Mouse (Mus musculus): ENCODE measurements around the gene Tfap2a.
A peak's percentile ranks its signal among the peaks of the same experiment; 100 is the strongest.

Gene Tfap2a

DNA sequence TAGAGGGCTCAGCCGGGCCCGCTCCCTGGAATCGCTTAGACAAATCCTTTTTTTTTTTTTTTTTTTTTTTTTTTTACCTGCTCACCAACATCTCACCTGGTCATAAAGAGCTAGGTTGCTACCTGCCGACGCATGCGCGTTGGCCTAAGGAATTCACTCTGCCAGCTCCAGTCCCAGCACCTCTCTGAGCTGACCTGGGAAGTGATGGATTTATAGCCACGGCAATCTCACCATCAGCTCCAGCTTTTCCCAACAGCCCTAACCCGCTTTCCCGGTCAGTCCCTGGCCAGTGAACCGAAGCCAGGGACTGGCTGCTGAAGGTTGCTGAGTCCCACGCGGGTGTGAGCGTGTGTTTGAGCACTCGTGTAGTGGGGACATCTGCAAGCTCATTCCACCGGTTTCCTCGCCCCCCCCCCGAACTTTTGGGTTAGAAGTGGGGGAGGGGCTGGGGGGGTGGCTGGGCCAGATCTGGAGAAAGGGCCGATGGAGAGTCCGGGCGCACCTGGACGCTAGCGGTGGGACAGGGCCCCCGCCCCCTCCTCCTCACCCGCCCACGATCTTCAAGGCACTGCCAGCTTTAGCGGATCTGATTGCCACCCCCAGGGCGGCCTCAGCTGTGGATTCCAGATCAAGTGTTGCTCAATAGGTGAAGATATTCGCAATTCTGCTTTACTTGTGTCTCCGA, at the start of gene Tfap2a:
Gene Tfap2a, minus strand, starts transcription at position 181 of the 685 bp plus-strand sequence.
- no peak for DNase-seq

- DNase-seq: no peak
These were observed 46.1 kb upstream of the Tfap2a start for GRCm38 (mm10) chr13:40784202-40784771.

DNA sequence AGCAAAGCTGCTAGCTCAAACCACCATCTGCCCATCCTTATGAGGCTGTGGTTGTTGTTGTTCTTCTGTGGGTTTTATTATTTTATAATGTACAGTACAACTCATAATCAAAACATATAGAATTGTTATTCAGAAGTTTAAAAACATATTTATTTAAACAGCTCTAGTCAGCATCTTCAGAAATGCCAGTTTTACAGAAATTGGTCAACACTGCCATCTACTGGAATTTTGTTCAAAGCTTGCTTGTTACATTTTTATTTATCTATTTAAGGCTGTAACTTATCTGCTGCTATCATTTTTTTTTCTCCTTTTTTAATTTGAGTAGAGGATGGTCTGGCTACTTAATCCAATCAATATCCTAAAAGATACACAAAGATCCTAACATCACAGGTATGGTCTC, 19.8 kb upstream of the Tfap2a start:
- DNase-seq: no peak

DNA sequence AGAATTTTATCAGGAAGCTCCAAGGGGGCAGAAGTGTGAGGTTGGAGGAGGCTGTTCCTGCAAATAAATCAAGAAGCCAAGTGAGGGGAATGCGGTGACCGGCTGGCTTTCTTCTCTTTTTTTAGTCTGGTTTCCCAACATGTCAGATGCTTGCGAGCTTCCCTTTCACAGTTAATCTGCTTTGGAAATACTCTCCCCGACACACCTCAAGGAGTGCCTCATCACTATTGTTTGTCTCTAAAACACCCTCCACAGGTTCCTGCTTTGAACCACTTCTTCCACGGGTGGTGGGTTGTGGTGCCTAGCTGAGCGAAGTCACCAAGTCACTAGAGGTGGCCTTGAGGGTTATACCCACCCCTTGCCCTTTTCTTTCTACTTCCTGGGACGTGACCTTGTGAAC, 18.2 kb upstream of the Tfap2a start:
- no peak for DNase-seq

- DNase-seq: no peak
These were observed 15.9 kb upstream of the Tfap2a start for GRCm38 (mm10) chr13:40754091-40754490.

DNA sequence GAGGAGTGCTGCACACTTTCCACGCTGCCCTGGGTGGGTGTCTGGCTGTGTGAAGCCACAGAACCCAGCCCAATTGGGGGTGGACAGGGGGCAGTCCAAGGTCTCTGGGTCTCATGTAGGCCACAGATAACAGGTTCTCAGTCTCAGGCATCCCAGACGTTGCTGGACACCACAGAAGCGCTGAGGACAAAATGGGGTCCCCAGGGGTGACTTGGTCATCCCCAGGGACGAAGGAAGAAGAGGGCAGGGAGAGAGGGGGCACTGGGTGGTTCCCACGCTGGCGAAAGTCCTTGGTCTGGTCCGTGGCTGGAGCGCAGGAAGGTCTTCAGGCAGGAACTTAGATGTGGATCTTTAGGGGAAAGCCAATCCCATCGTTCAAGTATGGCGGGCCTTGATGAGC, 13.7 kb upstream of the Tfap2a start:
- DNase-seq: no peak

- DNase-seq: no peak
These were observed 11.4 kb upstream of the Tfap2a start for GRCm38 (mm10) chr13:40749603-40749905.

GRCm38 (mm10) chr13:40748785-40749602, 10.8 kb upstream of the Tfap2a start:
- DNase-seq: peak in 1 of 2 experiments; percentile 27

- DNase-seq: no peak
These were observed 6.1 kb upstream of the Tfap2a start for GRCm38 (mm10) chr13:40744111-40744805.

- no peak for DNase-seq
These were observed 5.0 kb upstream of the Tfap2a start for GRCm38 (mm10) chr13:40743221-40743620.

DNA sequence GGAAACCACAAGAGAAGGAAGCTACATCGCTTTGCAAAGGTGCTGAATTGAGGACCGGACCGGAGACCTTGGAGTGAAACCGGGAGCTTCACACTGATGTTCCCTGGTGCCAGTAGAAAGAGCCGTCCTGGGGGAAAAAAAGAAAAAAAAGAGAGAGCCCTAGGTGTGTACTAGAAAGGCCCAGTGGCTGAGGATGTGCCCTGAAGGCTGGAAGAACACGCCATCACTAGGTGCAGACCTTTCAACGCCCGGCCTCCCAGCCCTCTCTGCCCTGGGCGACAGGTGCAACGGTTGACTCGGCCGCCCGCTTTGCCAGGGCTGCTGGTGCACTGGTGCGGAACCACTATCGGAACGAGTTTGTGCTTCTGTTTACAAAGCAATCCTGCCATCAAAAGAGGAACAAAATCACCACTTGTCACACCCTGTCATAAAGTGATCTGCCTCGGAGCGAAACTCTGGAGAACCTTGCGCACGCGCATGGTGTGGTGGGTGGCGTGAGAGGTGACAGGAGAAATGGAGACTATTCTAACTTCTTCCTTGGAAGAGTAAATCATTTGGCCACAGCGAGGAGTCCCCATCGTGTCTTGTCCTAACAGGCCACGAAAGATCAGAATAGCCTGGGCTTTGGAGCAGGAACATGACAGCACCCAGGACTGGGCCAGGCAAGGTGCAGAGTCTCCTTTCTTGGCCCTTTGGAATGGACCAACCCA, 3.8 kb upstream of the Tfap2a start:
- DNase-seq: no peak

GRCm38 (mm10) chr13:40741436-40741835, 3.3 kb upstream of the Tfap2a start:
- DNase-seq: no peak

GRCm38 (mm10) chr13:40740727-40741360, 2.7 kb upstream of the Tfap2a start:
- DNase-seq: no peak

GRCm38 (mm10) chr13:40739901-40740300, 1.7 kb upstream of the Tfap2a start:
- no peak for DNase-seq

GRCm38 (mm10) chr13:40739121-40739650, 1.0 kb upstream of the Tfap2a start:
- DNase-seq: no peak

DNA sequence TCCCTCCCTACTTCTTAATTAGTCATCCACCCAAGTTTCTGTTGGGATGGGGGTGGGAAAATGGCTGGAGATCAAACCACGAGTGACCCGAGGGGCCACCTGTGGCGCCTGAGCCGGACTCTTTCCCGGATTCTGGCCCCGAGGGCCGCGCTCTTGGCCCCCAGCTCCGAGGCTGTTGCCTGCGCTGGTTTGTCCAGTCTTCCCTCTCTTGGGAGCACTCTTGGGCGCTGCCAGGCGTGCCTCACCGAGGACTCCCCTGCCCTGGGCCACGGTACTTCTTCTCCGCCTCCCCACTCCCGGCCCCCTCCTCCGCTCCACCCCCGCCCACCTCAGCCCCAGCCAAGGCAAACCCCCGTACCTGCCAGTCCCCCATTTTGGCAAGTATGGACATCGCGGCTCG, 415 bp downstream of the Tfap2a start:
- DNase-seq: no peak

- no peak for DNase-seq
These were observed 1.1 kb downstream of the Tfap2a start for GRCm38 (mm10) chr13:40737099-40737498.

DNA sequence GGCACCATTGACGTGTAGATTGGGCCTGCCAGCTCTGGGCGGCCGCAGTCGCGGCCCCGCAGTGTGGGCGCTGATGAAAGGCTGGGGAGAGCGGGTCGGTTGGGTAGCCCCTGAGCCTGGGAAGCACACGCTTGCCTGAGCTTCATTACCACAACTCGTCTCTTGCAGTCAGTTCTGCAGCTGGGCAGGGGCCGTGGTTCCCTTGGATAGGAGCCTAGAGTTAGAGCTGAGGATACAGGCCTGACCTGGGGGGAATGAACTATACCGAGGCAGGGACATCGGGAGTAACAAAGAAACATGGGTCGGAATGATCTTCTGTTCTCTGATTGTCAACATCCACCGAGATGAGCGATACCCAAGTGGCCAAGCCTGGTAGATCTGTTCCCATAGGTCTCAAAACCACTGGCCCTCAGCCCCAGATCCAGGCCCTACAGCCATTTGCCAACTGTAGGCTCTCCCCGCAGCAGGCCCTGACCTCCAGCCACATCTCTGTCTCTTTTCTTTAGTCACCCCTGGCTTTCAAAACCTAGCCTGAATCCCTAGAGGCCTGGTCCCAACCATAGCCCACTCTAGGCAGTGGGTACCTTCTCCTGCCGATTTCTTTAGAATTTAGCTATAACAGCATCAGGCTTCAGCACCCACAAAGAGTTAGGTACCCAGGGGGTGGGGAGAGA, 1.9 kb downstream of the Tfap2a start:
- no peak for DNase-seq

DNA sequence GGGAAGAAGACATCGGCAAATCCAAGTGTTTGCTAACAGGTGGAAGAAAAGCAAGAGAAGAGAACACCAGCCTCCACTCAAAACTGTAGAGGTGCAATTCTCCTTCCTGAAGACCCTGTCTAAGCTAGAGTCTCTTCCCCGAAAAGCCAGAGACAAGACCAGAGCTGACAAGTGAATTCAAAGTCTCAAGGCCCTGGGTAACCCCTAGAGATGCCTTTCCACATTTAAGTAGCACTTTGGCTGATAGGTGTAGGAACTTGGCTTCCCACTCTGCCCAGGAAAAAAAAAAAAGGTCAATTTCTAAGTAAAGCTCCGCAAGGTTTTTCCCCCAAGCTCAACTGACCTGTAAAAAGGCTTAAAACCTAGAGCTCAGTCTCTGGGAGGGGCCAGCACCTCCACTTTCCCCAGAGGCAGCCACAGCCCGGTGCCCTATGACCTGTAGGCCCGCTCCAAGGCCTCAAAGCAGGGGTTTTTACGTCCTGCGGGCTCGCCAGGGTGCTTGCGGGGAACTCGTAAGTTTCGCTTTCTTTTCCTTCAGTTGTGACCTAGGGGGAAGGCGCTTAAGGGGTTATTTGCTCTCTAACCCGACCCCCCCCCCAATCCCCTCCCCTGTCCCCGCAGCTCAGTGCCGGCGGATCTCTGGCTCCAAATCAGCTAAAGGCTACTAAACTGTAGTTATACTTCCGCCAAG, 2.6 kb downstream of the Tfap2a start:
- DNase-seq: no peak

- no peak for DNase-seq
These were observed 3.7 kb downstream of the Tfap2a start for GRCm38 (mm10) chr13:40734316-40734965.
